Comparison of ENCODE assay signal across 8 mouse cellular contexts in the genomic region with DNA sequence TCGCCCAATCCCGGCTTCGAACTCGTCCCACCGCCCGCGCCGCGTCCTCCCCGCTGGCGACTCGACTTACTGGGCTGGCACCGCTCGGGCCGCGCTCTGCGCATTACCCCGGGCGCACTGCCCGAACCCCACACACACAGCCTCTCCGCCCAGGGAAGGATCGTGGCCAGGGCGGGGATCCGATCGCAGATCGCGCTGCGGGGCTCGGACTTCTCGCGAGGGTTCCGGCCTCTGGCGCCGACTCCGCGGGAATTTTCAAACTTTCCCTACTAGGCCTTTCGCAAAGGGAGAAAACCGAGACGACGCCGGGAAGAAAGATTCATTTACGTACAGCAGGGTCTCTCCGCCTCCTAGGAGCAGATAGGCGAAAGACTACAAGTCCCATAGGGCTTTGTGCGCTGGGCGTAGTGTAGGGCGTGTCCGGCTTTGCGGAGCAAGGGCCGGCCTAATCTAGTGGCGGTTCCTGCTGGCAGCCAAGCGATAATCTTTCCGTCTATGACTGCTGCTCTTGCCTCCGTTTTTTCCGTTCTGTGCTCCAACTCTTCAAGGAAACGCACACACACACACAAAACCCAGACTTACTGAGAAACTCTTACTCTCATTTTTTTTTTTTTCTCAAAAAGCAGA. TPM values are rescaled to one million over a fixed set of nuclear protein-coding genes. Genes with fewer than 3 reads are reported as not detected.
DNase-seq lines count a peak whose midpoint lies in the region; ATAC-seq and TF ChIP-seq lines count a peak whose summit lies in the region.

A gene (minus strand): TSS at position 168 of the 627 bp plus-strand sequence.

- ATAC-seq in Patski: peak; percentile 94
- peak; percentile 99 for ATAC-seq in hindbrain, embryonic 13.5 days (ENCODE audit: low FRiP score)

- TF ChIP-seq CTCF in Patski (IDR thresholded peaks at IDR 0.05): no peak

- H3K9ac ChIP-seq in hindbrain, embryonic 13.5 days: peak within 1 kb of the TSS; percentile 93

- peaks cover 24% of the 10 kb centered on the region for H3K4me1 ChIP-seq in hindbrain, embryonic 13.5 days (replicated peaks)

- POLR2A ChIA-PET in Patski (lab: Charles Lee): interaction anchor here (0.7 kb wide), 1 partner anchor 40 kb away, joined by 4 read pairs; no protein-coding TSS in a partner anchor

- peak within 1 kb of the TSS; percentile 93 for H3K4me2 ChIP-seq in hindbrain, embryonic 13.5 days

- peak; percentile 97 for DNase-seq in Patski (ENCODE audit: low read depth, low spot score)
- peak; percentile 99 for DNase-seq in cerebellum, postnatal 14 days
- DNase-seq in frontal cortex, postnatal 14 days (ENCODE audit: low spot score in 2 of 2): peak; percentile 97 to 98
- DNase-seq in layer of hippocampus, postnatal 25 days (ENCODE audit: extremely low spot score in 1 of 2, low spot score in 1 of 2): peak; percentile 93 to 96
- DNase-seq in lung, postnatal 25 days (ENCODE audit: low spot score): peak; percentile 99
- DNase-seq in retina, embryonic 14.5 days (ENCODE audit: low spot score): peak; percentile 99
- peak; percentile 95 for DNase-seq in thymus, postnatal 4 days

- peaks cover 4% of the 10 kb centered on the region; the same call in 1 of the 2 replicates for H3K36me3 ChIP-seq in hindbrain, embryonic 13.5 days

- H3K4me3 ChIP-seq in hindbrain, embryonic 13.5 days: peak within 1 kb of the TSS; percentile 93

- H3K9me3 ChIP-seq in hindbrain, embryonic 13.5 days: no peaks in the 10 kb centered on the region

- peak within 1 kb of the TSS; percentile 96 for H3K27ac ChIP-seq in hindbrain, embryonic 13.5 days

- CTCF ChIA-PET in Patski (lab: Charles Lee): no interaction called here

- under 1% methylated on average over 56 of the region's 56 CpGs for WGBS in hindbrain, embryonic 13.5 days

- no peaks in the 10 kb centered on the region for H3K27me3 ChIP-seq in Patski
- H3K27me3 ChIP-seq in hindbrain, embryonic 13.5 days: no peaks in the 10 kb centered on the region

- in situ Hi-C loops in Patski (cut with MboI; ENCODE audit: low pct_unique_long_range_greater_than_20kb): loop anchor here (5.0 kb wide), 1 partner anchor 39 kb away; no protein-coding TSS in a partner anchor

RNA-seq across cellular contexts. Expression of the gene that starts here (rescaled TPM):
- 33.5 TPM for polyA plus RNA-seq in Patski (2021)
- polyA plus RNA-seq in hindbrain, embryonic 13.5 days (2015; fragmentation: Nextera tagmentation; extraction: Ambion mirVana): 17.0 and 21.5 TPM in 2 replicates
- total RNA-seq in layer of hippocampus, postnatal 25 days (2021): 10 to 100 TPM; 32.4 to 34.2 TPM

Comparison
In these comparisons a context has a peak if more than half of its experiments do, and no peak if none do; other contexts are left out.
1. Peak in every context shown above with its lines: DNase-seq, ATAC-seq, H3K4me3 ChIP-seq and H3K27ac ChIP-seq.